Mouse (Mus musculus) megakaryocyte, adult 5-6 weeks (primary cell): Measurements from ENCODE around the gene Gpr82. TPM values are rescaled to one million over a fixed set of nuclear protein-coding genes. Genes with fewer than 3 reads are reported as not detected.

Source experiments
- ATAC-seq: 2 replicates; pipeline ENCODE4 v1.8.0; 2016; ENCODE audit warnings: mild to moderate bottlenecking, inconsistent platforms; ENCODE audit not compliant: poor library complexity, severe bottlenecking
- total RNA-seq, 2 experiments: library from RNA; stranded (forward) in 1 of 2; stranded (reverse) in 1 of 2; fragments of 153-499, 151-499 nt in 1 of 2; fragments of 221-1000, 200-1000 nt in 1 of 2; gene quantifications; 2 replicates each; pipeline versions ENCODE4 v1.2.3 to v1.2.4; 2015 to 2017

The Gpr82 gene
- total RNA-seq, 2 experiments from 2014 or later: not detected

- ATAC-seq: no peak
These were observed 27.2 kb downstream of the Gpr82 start for GRCm38 (mm10) chrX:13688356-13688755.

GRCm38 (mm10) chrX:13691865-13692264 lies 30.7 kb downstream of the Gpr82 start:
- ATAC-seq: no peak

GRCm38 (mm10) chrX:13700681-13701080 lies 39.5 kb downstream of the Gpr82 start:
- ATAC-seq: no peak

- no peak for ATAC-seq
These were observed 43.9 kb downstream of the Gpr82 start for GRCm38 (mm10) chrX:13705051-13705450.

- peak; percentile 72; the same call in 1 of the 2 replicates for ATAC-seq
These were observed 49.0 kb downstream of the Gpr82 start for GRCm38 (mm10) chrX:13710174-13710573.

Other genes with a start within 250 kb of the Gpr82 start
- not detected in 2 replicates for gene Nyx, start 195.3 kb upstream of the Gpr82 start, total RNA-seq (2015)
- gene Nyx, start 195.3 kb upstream of the Gpr82 start, total RNA-seq (2017): not detected in 2 replicates
- gene Gpr34, start 29.3 kb upstream of the Gpr82 start, total RNA-seq (2015): 5.5 and 10.6 TPM in 2 replicates
- gene Gpr34, start 29.3 kb upstream of the Gpr82 start, total RNA-seq (2017): 7.4 and 8.7 TPM in 2 replicates
- gene Cask, start 190.0 kb downstream of the Gpr82 start, total RNA-seq (2015): 40.1 and 50.7 TPM in 2 replicates
- 52.3 and 66.0 TPM in 2 replicates for gene Cask, start 190.0 kb downstream of the Gpr82 start, total RNA-seq (2017)